Mouse (Mus musculus) liver, adult 2 months (tissue): ENCODE results near the gene Cdpf1. TPM values are rescaled to one million over a fixed set of nuclear protein-coding genes. Genes with fewer than 3 reads are reported as not detected.
A peak's percentile ranks its signal among the peaks of the same experiment; 100 is the strongest.

Source experiments
- DNase-seq: peaks from one replicate; pipeline ENCODE4 v3.0.0-alpha.2; 2011; ENCODE audit warnings: low read depth, low spot score; ENCODE audit errors: extremely low read depth
- H3K27ac ChIP-seq: fragments of 200-500 bp; replicated peaks from 2 replicates; pipeline ENCODE4 v1.5.1; 2012; ENCODE audit warnings: low read depth, mild to moderate bottlenecking, control low read depth, inconsistent platforms, low read length; ENCODE audit not compliant: insufficient read depth
- H3K27me3 ChIP-seq: fragments of 200-500 bp; 2 replicates; pipeline ENCODE4 v1.6.1; 2012; ENCODE audit warnings: mild to moderate bottlenecking, moderate library complexity, low read length, inconsistent platforms; ENCODE audit not compliant: control insufficient read depth, insufficient read depth
- H3K36me3 ChIP-seq: fragments of 200-500 bp; 2 replicates; pipeline ENCODE4 v1.6.1; 2012; ENCODE audit warnings: low read length, inconsistent platforms; ENCODE audit not compliant: control insufficient read depth, insufficient read depth
- H3K4me1 ChIP-seq: fragments of 200-500 bp; 2 replicates; pipeline ENCODE4 v1.6.1; 2011; ENCODE audit warnings: low read length; ENCODE audit not compliant: control insufficient read depth, insufficient read depth
- H3K4me3 ChIP-seq: fragments of 200-500 bp; 2 replicates; pipeline ENCODE4 v1.5.1; 2011; ENCODE audit warnings: low read depth, mild to moderate bottlenecking, control low read depth, low read length, moderate library complexity; ENCODE audit not compliant: insufficient read depth
- H3K79me2 ChIP-seq: fragments of 200-500 bp; 2 replicates; pipeline ENCODE4 v1.6.1; 2012; ENCODE audit warnings: inconsistent platforms, mild to moderate bottlenecking, low read length, moderate library complexity; ENCODE audit not compliant: control insufficient read depth, insufficient read depth
- H3K9ac ChIP-seq: fragments of 200-500 bp; 2 replicates; pipeline ENCODE4 v1.6.1; 2012; ENCODE audit warnings: low read depth, mild to moderate bottlenecking, control low read depth, inconsistent platforms, low read length
- CTCF ChIP-seq: fragments of 200-500 bp; IDR thresholded peaks from 2 replicates; pipeline ENCODE4 v1.5.1; 2011; ENCODE audit warnings: low read depth, low read length, control low read depth
- POLR2A ChIP-seq: fragments of 200-500 bp; IDR thresholded peaks from 2 replicates; pipeline ENCODE4 v1.6.1; 2011; ENCODE audit warnings: low read length, control low read depth; ENCODE audit not compliant: insufficient read depth; ENCODE audit errors: extremely low read depth
- WGBS: fragments of 180-500 bp; shearing (Covaris S2); methylation state at CpG from one replicate; pipeline ENCODE4 v1.1.7; 2018; 5-methylcytosine and 5-hydroxymethylcytosine counted together
- polyA plus RNA-seq: library from polyadenylated mRNA; depleted of rRNA; stranded (reverse); fragments of >200 nt; gene quantifications from 2 replicates; pipeline ENCODE4 v1.2.3, GENCODE M21; 2012
- total RNA-seq: library from RNA; depleted of rRNA; stranded (reverse); fragments of >200 nt; gene quantifications from 2 replicates; pipeline ENCODE4 v1.2.3, GENCODE M21; 2014

The Cdpf1 gene
- total and polyA plus RNA-seq, 2 experiments, result 11.6 to 19.6 TPM

- no peaks in the 10 kb centered on the region for H3K79me2 ChIP-seq
- H3K27me3 ChIP-seq, result 0 out of 2 replicates have a peak, but pooled peaks cover 3% of the 10 kb centered on the region
- peaks cover 4% of the 10 kb centered on the region; the same call in 1 of the 2 replicates for H3K4me1 ChIP-seq
- no peaks in the 10 kb centered on the region for H3K36me3 ChIP-seq
- H3K27ac ChIP-seq, result no peak within 1 kb of the TSS
- TF ChIP-seq CTCF (no peak), POLR2A (no peak)
- H3K9ac ChIP-seq, result peak within 1 kb of the TSS; percentile 44
- DNase-seq, result no peak
- peak within 1 kb of the TSS; percentile 25; the same call in 1 of the 2 replicates for H3K4me3 ChIP-seq
- 3% methylated on average over 65 of the region's 65 CpGs for WGBS
Observed at GRCm38 (mm10) chr15:85821203-85822010, 9.9 kb upstream of the Cdpf1 start, which contains the start of gene Pkdrej. Pkdrej (minus strand) TSS chr15:85821734.

DNA sequence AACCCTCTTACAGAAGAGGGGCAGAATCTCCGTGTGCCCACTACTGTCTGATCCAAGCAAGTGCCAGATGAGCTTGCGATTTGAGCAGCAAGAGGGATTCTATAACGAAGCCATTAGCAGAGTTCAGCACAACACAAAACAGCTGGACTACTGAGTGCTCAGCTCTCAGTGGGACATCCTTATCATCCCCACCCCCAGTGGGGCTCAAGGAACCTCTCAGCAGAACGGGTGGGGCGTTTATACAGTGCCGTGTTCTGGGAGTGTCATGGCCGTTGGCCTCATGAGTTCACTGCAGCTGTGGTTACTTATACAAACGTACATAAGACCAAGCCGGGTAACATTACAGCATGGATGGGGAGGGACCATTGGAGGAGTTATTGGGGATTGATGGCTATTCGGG, 1.9 kb upstream of the Cdpf1 start:
- Histone ChIP-seq H3K27me3 (no peaks in the 10 kb centered on the region), H3K27ac (no peak overlapping the region), H3K36me3 (no peaks in the 10 kb centered on the region), H3K4me1 (peaks cover 6% of the 10 kb centered on the region), H3K9ac (no peak overlapping the region), H3K79me2 (no peaks in the 10 kb centered on the region), H3K4me3 (no peak overlapping the region)
- TF ChIP-seq CTCF (no peak), POLR2A (no peak)
- DNase-seq, result no peak
- 78% methylated on average over 10 of the region's 10 CpGs for WGBS

DNA sequence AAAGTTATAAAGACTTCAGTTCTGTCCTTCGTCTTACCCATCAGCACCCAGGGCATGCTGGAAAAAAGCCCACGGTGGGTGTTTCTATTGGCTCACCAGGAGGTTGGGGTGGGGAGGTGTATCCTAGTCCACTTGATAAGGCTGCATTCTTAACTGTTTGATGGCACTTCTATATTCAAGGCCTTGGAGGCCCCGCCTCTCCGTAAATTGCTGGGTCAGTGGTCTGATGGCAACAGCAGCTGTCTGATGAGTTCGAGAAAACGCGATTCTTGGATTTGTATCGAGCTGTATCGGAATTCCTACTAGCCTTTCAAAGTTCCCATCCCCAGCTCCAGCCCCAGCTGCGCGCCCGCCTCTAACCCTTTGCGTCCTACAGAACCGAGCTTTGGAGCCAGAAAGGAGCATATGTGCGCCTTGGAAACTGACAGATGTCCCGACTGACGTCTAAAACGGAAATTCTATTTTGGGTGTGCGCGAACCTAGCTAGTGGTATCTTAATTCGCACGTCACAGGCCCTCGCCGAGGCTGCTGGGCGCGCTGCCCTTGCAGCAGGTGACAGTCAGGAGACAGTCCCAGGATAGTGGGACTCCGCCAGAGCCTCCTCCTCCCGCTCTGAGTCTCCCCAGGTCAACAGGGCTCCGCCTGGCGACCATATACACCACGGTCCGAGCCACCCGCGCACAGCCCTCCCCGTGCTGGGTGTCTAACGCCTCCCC, 533 bp downstream of the Cdpf1 start:
- Histone ChIP-seq H3K27ac (peak overlapping the region; percentile 75), H3K79me2 (no peaks in the 10 kb centered on the region), H3K9ac (peak overlapping the region; percentile 79), H3K4me1 (peaks cover 8% of the 10 kb centered on the region), H3K27me3 (no peaks in the 10 kb centered on the region), H3K4me3 (peak overlapping the region; percentile 82), H3K36me3 (0 out of 2 replicates have a peak, but pooled peaks cover under 1% of the 10 kb centered on the region)
- TF ChIP-seq CTCF (peak; percentile 19), POLR2A (no peak)
- peak; percentile 78 for DNase-seq
- WGBS, result under 1% methylated on average over 36 of the region's 36 CpGs

DNA sequence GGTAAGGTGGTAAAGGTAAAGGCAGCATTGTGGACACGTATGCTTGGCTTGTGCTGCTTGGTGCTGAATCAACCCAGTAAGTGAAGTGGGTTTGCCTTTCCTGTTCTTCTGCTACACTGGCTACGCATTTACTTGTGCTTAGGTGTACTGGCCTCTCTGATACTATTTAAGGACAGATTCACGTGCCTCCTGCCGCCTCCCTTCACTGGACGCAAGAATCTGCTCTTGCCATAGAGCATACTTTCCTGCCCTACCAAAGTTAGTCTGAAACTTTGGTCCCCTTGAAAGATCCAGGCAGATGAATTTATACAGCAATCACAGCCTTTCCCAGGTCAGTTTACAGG, 1.1 kb downstream of the Cdpf1 start:
- H3K79me2 ChIP-seq, result no peaks in the 10 kb centered on the region
- peaks cover 8% of the 10 kb centered on the region for H3K4me1 ChIP-seq
- no peak overlapping the region for H3K4me3 ChIP-seq
- TF ChIP-seq CTCF (no peak), POLR2A (no peak)
- peak overlapping the region; percentile 79 for H3K9ac ChIP-seq
- WGBS, result 32% methylated on average over 5 of the region's 5 CpGs
- H3K27ac ChIP-seq, result peak overlapping the region; percentile 75
- DNase-seq, result no peak
- 0 out of 2 replicates have a peak, but pooled peaks cover 1% of the 10 kb centered on the region for H3K36me3 ChIP-seq
- no peaks in the 10 kb centered on the region for H3K27me3 ChIP-seq

DNA sequence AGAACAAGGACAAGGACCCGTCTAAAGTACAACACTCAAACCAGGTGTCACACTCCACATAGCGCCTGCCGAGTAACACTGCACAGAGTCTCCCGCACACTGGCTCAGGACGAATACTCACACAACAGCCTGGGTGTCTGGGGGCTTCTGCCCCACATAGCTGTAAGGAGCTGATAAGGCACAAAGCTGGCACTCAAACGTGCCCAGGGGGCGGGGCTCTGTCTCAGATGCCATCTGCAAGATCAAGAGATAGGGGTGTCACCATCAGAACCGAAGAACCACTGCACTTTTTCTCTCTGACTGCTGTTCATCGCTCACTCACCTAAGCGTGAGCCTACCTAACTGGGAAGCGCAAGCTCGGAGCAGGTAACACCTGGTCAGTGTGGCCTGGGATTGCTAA, 2.4 kb downstream of the Cdpf1 start:
- Histone ChIP-seq H3K27me3 (no peaks in the 10 kb centered on the region), H3K4me3 (no peak overlapping the region), H3K4me1 (peaks cover 8% of the 10 kb centered on the region), H3K27ac (no peak overlapping the region), H3K36me3 (peaks cover 9% of the 10 kb centered on the region), H3K79me2 (no peaks in the 10 kb centered on the region), H3K9ac (no peak overlapping the region)
- DNase-seq, result no peak
- no peak for TF ChIP-seq POLR2A
- TF ChIP-seq CTCF, result no peak
- 79% methylated on average over 12 of the region's 12 CpGs for WGBS
